Mouse (Mus musculus) heart, embryonic 11.5 days (tissue): ENCODE data around the gene Ccdc61. TPM values are rescaled to one million over a fixed set of nuclear protein-coding genes. Genes with fewer than 3 reads are reported as not detected.

ENCODE experiments used
- ATAC-seq: fragments of 200-750 bp; cut with Nextera tagmentation; replicated peaks from 2 replicates; pipeline ENCODE4 v1.8.0; 2017; ENCODE audit warnings: moderate library complexity; ENCODE audit not compliant: insufficient number of reproducible peaks, low FRiP score, low TSS enrichment
- H3K27ac ChIP-seq: fragments of 300-500 bp; sonication (generic); 2 replicates; pipeline ENCODE4 v1.5.1; 2014; ENCODE audit warnings: mild to moderate bottlenecking, low read depth, low read length
- H3K27me3 ChIP-seq: fragments of 300-500 bp; sonication (generic); 2 replicates; pipeline ENCODE4 v1.6.1; 2014; ENCODE audit warnings: mild to moderate bottlenecking, low read length, mixed read lengths; ENCODE audit not compliant: control insufficient read depth, insufficient read depth
- H3K36me3 ChIP-seq: fragments of 300-500 bp; sonication (generic); 2 replicates; pipeline ENCODE4 v1.6.1; 2014; ENCODE audit warnings: mild to moderate bottlenecking, low read length, moderate library complexity, mixed read lengths; ENCODE audit not compliant: control insufficient read depth, insufficient read depth
- H3K4me1 ChIP-seq: fragments of 300-500 bp; sonication (generic); 2 replicates; pipeline ENCODE4 v1.6.1; 2014; ENCODE audit warnings: low read length; ENCODE audit not compliant: control insufficient read depth, insufficient read depth
- H3K4me2 ChIP-seq: fragments of 300-500 bp; sonication (generic); 2 replicates; pipeline ENCODE4 v1.6.1; 2014; ENCODE audit warnings: mild to moderate bottlenecking, moderate library complexity
- H3K4me3 ChIP-seq: fragments of 300-500 bp; sonication (generic); 2 replicates; pipeline ENCODE4 v1.5.1; 2014; ENCODE audit warnings: low read depth, low read length
- H3K9ac ChIP-seq: fragments of 300-500 bp; sonication (generic); 2 replicates; pipeline ENCODE4 v1.6.1; 2014; ENCODE audit warnings: mild to moderate bottlenecking, low read depth, low read length, moderate library complexity
- H3K9me3 ChIP-seq: fragments of 300-500 bp; sonication (generic); replicated peaks from 2 replicates; pipeline ENCODE4 v1.6.1; 2016; ENCODE audit warnings: low read length; ENCODE audit not compliant: control insufficient read depth
- WGBS: fragments of 180-500 bp; shearing (Covaris S2); extraction: QIAGEN DNeasy Blood & Tissue Kit; methylation state at CpG from one replicate; pipeline ENCODE4 v1.1.7; 2014; ENCODE audit not compliant: insufficient replicate concordance; 5-methylcytosine and 5-hydroxymethylcytosine counted together
- polyA plus RNA-seq: library from polyadenylated mRNA; unstranded; fragments of >200 nt; fragmentation: Nextera tagmentation; extraction: Ambion mirVana; gene quantifications from 2 replicates; pipeline ENCODE4 v1.2.1, GENCODE M21; 2014

The Ccdc61 gene
- polyA plus RNA-seq, 1 experiment from 2014 or later = 12.1 TPM

DNA sequence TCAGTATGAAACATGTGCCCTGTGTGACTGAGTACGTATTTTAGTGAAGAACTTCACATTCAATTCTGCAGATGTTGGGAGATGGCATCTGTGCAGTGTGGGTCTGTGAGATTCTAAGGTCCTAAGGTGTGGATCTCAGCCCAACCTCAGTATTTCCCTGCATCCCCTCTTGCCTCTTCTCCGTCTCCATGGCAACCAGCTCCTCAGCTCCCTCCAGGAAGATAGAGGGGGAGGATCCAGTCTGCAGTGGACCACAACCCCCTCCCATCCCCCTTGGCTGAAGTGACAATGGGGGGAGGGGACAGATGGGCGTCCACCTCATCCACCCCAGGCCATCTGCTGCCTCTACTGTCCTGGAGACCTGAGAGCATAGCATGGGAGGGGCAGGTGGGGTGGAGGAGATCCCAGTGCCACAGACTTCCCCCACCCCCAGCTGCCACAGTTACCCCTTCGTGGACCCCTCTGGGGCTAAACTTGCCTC, 13.5 kb upstream of the Ccdc61 start:
- Histone ChIP-seq H3K4me3 (no peak overlapping the region), H3K27ac (no peak overlapping the region), H3K27me3 (peaks cover 49% of the 10 kb centered on the region), H3K9me3 (no peaks in the 10 kb centered on the region), H3K36me3 (no peaks in the 10 kb centered on the region), H3K4me1 (peaks cover 8% of the 10 kb centered on the region), H3K4me2 (no peak overlapping the region), H3K9ac (no peak overlapping the region)
- ATAC-seq = no peak
- 34% methylated on average over 4 of the region's 4 CpGs for WGBS

GRCm38 (mm10) chr7:18923267-18923666, 13.1 kb upstream of the Ccdc61 start:
- Histone ChIP-seq H3K4me2 (no peak overlapping the region), H3K27ac (no peak overlapping the region), H3K27me3 (peaks cover 49% of the 10 kb centered on the region), H3K9ac (no peak overlapping the region), H3K9me3 (no peaks in the 10 kb centered on the region), H3K4me1 (peaks cover 8% of the 10 kb centered on the region), H3K4me3 (no peak overlapping the region), H3K36me3 (no peaks in the 10 kb centered on the region)
- WGBS = 76% methylated on average over 11 of the region's 11 CpGs
- ATAC-seq = no peak

GRCm38 (mm10) chr7:18922807-18923206, 12.6 kb upstream of the Ccdc61 start:
- Histone ChIP-seq H3K9me3 (no peaks in the 10 kb centered on the region), H3K4me1 (peaks cover 6% of the 10 kb centered on the region), H3K27me3 (peaks cover 47% of the 10 kb centered on the region), H3K9ac (no peak overlapping the region), H3K27ac (no peak overlapping the region), H3K36me3 (no peaks in the 10 kb centered on the region), H3K4me2 (no peak overlapping the region), H3K4me3 (no peak overlapping the region)
- ATAC-seq = no peak
- WGBS = 56% methylated on average over 5 of the region's 5 CpGs

DNA sequence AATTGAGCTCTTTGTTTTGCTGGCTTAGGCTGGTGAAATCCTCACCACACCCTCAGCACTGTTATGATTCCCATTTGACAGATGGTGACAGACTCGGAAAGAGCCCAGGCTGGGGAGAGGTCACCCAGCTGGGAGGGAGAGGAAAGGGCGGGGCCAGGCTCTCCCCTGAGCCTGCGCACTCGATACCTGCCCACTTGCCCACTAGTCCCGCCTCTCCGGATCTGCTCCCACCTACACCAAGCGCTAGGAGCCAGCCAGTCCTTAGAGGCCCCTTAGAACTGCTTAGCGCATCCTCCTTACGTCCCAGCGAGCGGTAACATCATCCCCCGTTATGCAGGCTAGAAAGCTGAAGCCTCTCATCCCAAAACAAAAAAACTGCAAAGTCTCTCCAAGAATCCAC, 10.9 kb upstream of the Ccdc61 start:
- no peaks in the 10 kb centered on the region for H3K9me3 ChIP-seq
- no peak overlapping the region for H3K27ac ChIP-seq
- H3K4me3 ChIP-seq = no peak overlapping the region
- H3K4me2 ChIP-seq = peak overlapping the region; percentile 36; the same call in 1 of the 2 replicates
- H3K4me1 ChIP-seq = peaks cover 4% of the 10 kb centered on the region; the same call in 1 of the 2 replicates
- 1% methylated on average over 12 of the region's 12 CpGs for WGBS
- ATAC-seq = no peak
- H3K36me3 ChIP-seq = no peaks in the 10 kb centered on the region
- H3K9ac ChIP-seq = no peak overlapping the region
- peaks cover 31% of the 10 kb centered on the region for H3K27me3 ChIP-seq

- H3K4me3 ChIP-seq = no peak overlapping the region
- peaks cover 6% of the 10 kb centered on the region for H3K27me3 ChIP-seq
- H3K27ac ChIP-seq = no peak overlapping the region
- no peak for ATAC-seq
- H3K4me2 ChIP-seq = no peak overlapping the region
- no peaks in the 10 kb centered on the region for H3K4me1 ChIP-seq
- H3K9me3 ChIP-seq = no peaks in the 10 kb centered on the region
- no peaks in the 10 kb centered on the region for H3K36me3 ChIP-seq
- 50% methylated on average over 3 of the region's 3 CpGs for WGBS
- no peak overlapping the region for H3K9ac ChIP-seq
These were observed 7.7 kb upstream of the Ccdc61 start for GRCm38 (mm10) chr7:18917931-18918330.

GRCm38 (mm10) chr7:18916254-18916653, 6.0 kb upstream of the Ccdc61 start:
- Histone ChIP-seq H3K4me2 (no peak overlapping the region), H3K9ac (no peak overlapping the region), H3K4me1 (no peaks in the 10 kb centered on the region), H3K27ac (no peak overlapping the region), H3K27me3 (no peaks in the 10 kb centered on the region), H3K36me3 (no peaks in the 10 kb centered on the region), H3K9me3 (no peaks in the 10 kb centered on the region), H3K4me3 (no peak overlapping the region)
- no peak for ATAC-seq
- 68% methylated on average over 4 of the region's 4 CpGs for WGBS

GRCm38 (mm10) chr7:18909797-18910196, 418 bp downstream of the Ccdc61 start:
- ATAC-seq = 0 out of 2 replicates have a peak, but pooled peaks have one; percentile 27
- Histone ChIP-seq H3K9ac (peak overlapping the region; percentile 77), H3K27ac (no peak overlapping the region), H3K27me3 (no peaks in the 10 kb centered on the region), H3K9me3 (no peaks in the 10 kb centered on the region), H3K36me3 (no peaks in the 10 kb centered on the region), H3K4me1 (peaks cover 6% of the 10 kb centered on the region), H3K4me3 (peak overlapping the region; percentile 78), H3K4me2 (peak overlapping the region; percentile 68)
- WGBS = 6% methylated on average over 17 of the region's 17 CpGs

DNA sequence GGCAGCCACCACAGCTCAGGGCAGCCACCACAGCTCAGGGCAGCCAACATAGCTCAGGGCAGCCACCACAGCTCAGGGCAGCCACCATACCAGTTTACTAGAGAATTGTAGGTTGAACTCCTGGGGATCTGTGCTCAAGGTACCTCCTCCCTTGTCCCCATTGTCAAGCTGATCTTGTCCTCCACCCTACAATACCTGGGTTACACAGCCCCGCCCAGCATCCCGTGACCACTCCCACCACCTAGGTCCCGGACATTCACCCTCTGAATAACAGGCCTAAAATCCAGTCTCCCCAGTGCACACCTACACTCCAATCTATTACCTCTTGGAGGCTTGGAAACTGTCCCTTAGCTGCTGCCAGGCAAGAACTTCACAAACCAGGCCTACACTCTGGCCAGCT, 5.2 kb downstream of the Ccdc61 start:
- Histone ChIP-seq H3K27me3 (no peaks in the 10 kb centered on the region), H3K9me3 (no peaks in the 10 kb centered on the region), H3K4me3 (no peak overlapping the region), H3K27ac (no peak overlapping the region), H3K9ac (no peak overlapping the region), H3K4me2 (no peak overlapping the region), H3K4me1 (peaks cover 6% of the 10 kb centered on the region), H3K36me3 (peaks cover 3% of the 10 kb centered on the region; the same call in 1 of the 2 replicates)
- 76% methylated on average over 3 of the region's 3 CpGs for WGBS
- ATAC-seq = no peak

DNA sequence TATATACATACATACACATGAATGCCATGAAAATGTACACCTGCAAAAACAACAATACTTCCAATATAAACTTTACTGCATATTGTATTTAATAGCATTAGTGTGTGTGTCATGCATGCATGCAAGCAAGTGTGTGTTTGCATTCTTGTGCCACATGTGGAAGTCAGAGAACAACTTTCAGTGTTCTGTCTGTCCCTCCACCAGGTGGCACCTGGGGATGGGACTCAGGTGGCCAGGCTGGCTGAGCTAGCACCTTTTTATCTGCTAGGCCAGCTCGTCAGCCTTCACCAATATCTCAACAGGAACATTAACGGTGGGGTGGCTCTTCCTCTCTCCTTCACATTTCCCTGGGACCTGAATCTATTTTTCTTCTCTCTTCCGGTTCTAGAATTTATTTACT, 7.7 kb downstream of the Ccdc61 start:
- WGBS = 66% methylated on average over 3 of the region's 3 CpGs
- no peaks in the 10 kb centered on the region for H3K27me3 ChIP-seq
- H3K9ac ChIP-seq = no peak overlapping the region
- H3K4me1 ChIP-seq = no peaks in the 10 kb centered on the region
- H3K4me3 ChIP-seq = no peak overlapping the region
- no peak overlapping the region for H3K27ac ChIP-seq
- no peaks in the 10 kb centered on the region for H3K9me3 ChIP-seq
- ATAC-seq = no peak
- H3K36me3 ChIP-seq = peaks cover 3% of the 10 kb centered on the region; the same call in 1 of the 2 replicates
- no peak overlapping the region for H3K4me2 ChIP-seq
